Mouse (Mus musculus): ENCODE measurements around the gene Nuak1. TPM values are rescaled to one million over a fixed set of nuclear protein-coding genes. Genes with fewer than 3 reads are reported as not detected.

Nuak1 gene
- polyA plus RNA-seq, 1 experiment from 2014 or later = 5.7 TPM

GRCm38 (mm10) chr10:84457539-84457938, 17.1 kb upstream of the Nuak1 start:
- no peak overlapping the region for H3K4me3 ChIP-seq (ENCODE audit: low read depth, low read length)
- H3K4me1 ChIP-seq (replicated peaks; ENCODE audit: control insufficient read depth, insufficient read depth, low read length) = no peaks in the 10 kb centered on the region
- WGBS = 89% methylated on average over 9 of the region's 9 CpGs
- no peaks in the 10 kb centered on the region for H3K36me3 ChIP-seq (ENCODE audit: control insufficient read depth, insufficient read depth, low read length)
- H3K27ac ChIP-seq (ENCODE audit: low read depth, low read length) = no peak overlapping the region
- no peaks in the 10 kb centered on the region for H3K27me3 ChIP-seq (ENCODE audit: control insufficient read depth, insufficient read depth, low read length)
- no peak for ATAC-seq (ENCODE audit: low FRiP score)
- DNase-seq (ENCODE audit: low spot score) = no peak
- no peak overlapping the region for H3K4me2 ChIP-seq (replicated peaks; ENCODE audit: low read depth, low read length)
- no peak overlapping the region for H3K9ac ChIP-seq (ENCODE audit: low read depth, low read length)
- H3K9me3 ChIP-seq (ENCODE audit: control insufficient read depth, low read length) = no peaks in the 10 kb centered on the region

DNA sequence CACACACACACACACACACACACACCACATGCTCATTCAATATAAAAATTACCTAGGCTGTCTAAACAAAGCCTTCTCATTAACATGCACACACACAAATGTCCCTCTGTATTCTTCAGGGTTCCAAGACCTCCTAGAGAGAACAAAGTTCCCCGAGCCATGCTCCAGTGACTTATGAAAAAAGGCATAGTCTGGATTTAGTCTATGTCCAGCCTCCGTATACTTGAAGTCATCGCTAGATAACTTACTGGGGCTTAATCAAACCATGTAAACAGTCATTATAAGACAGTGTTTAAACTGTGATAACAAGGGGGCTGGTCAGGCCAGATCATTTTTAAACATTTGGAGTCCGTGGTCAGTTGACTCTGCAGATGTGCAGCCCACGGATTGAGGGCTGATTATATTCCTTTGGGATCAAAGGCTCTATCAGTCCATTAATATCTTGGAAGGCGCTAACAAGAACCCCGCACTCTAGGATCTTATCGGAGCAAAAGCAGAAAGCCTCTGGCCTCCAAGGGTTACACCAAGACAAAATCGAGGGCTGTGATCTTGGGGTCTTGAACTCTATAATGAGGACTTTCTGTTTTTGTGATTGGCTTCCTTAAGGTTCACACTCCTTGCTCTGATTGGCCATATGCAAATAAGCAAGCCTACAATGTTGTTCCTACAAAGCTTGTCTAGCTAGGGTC, 16.4 kb upstream of the Nuak1 start:
- Histone ChIP-seq H3K27me3 (ENCODE audit: control insufficient read depth, insufficient read depth, low read length) (no peaks in the 10 kb centered on the region), H3K4me3 (ENCODE audit: low read depth, low read length) (no peak overlapping the region), H3K36me3 (ENCODE audit: control insufficient read depth, insufficient read depth, low read length) (no peaks in the 10 kb centered on the region), H3K4me1 (replicated peaks; ENCODE audit: control insufficient read depth, insufficient read depth, low read length) (no peaks in the 10 kb centered on the region), H3K9me3 (ENCODE audit: control insufficient read depth, low read length) (no peaks in the 10 kb centered on the region), H3K4me2 (replicated peaks; ENCODE audit: low read depth, low read length) (no peak overlapping the region), H3K27ac (ENCODE audit: low read depth, low read length) (no peak overlapping the region), H3K9ac (ENCODE audit: low read depth, low read length) (no peak overlapping the region)
- ATAC-seq (ENCODE audit: low FRiP score) (no peak), DNase-seq (ENCODE audit: low spot score) (no peak)
- 60% methylated on average over 9 of the region's 9 CpGs for WGBS

DNA sequence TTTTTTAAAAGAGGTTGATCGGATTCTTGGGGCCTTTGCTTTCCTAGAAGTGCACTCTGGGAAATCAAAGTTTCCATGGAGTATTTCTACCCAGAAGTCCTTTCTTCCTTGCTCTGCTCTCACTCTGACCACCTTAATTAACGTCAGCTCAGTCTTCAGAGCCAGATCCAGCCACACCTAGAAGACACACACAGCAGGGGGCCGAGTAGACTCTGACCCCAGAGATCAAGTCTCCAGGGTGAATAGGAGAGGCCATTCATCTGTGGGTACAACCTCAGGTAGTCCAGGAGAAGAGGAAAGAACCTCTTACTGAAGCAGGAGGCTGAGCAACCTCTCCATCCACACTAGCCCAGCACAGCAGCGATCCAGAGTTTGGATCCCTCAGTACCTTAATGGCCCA, 11.5 kb upstream of the Nuak1 start:
- no peak overlapping the region for H3K4me3 ChIP-seq (ENCODE audit: low read depth, low read length)
- no peaks in the 10 kb centered on the region for H3K9me3 ChIP-seq (ENCODE audit: control insufficient read depth, low read length)
- 67% methylated on average over 4 of the region's 4 CpGs for WGBS
- DNase-seq (ENCODE audit: low spot score) (no peak), ATAC-seq (ENCODE audit: low FRiP score) (no peak)
- no peaks in the 10 kb centered on the region for H3K27me3 ChIP-seq (ENCODE audit: control insufficient read depth, insufficient read depth, low read length)
- H3K4me2 ChIP-seq (replicated peaks; ENCODE audit: low read depth, low read length) = no peak overlapping the region
- H3K4me1 ChIP-seq (replicated peaks; ENCODE audit: control insufficient read depth, insufficient read depth, low read length) = peaks cover 2% of the 10 kb centered on the region
- H3K9ac ChIP-seq (ENCODE audit: low read depth, low read length) = no peak overlapping the region
- no peak overlapping the region for H3K27ac ChIP-seq (ENCODE audit: low read depth, low read length)
- H3K36me3 ChIP-seq (ENCODE audit: control insufficient read depth, insufficient read depth, low read length) = no peaks in the 10 kb centered on the region

- Histone ChIP-seq H3K9me3 (ENCODE audit: control insufficient read depth, low read length) (no peaks in the 10 kb centered on the region), H3K27ac (ENCODE audit: low read depth, low read length) (no peak overlapping the region), H3K36me3 (ENCODE audit: control insufficient read depth, insufficient read depth, low read length) (no peaks in the 10 kb centered on the region), H3K4me1 (replicated peaks; ENCODE audit: control insufficient read depth, insufficient read depth, low read length) (peaks cover 2% of the 10 kb centered on the region), H3K27me3 (ENCODE audit: control insufficient read depth, insufficient read depth, low read length) (no peaks in the 10 kb centered on the region), H3K9ac (ENCODE audit: low read depth, low read length) (no peak overlapping the region), H3K4me3 (ENCODE audit: low read depth, low read length) (no peak overlapping the region), H3K4me2 (replicated peaks; ENCODE audit: low read depth, low read length) (no peak overlapping the region)
- DNase-seq (ENCODE audit: low spot score) (peak; percentile 94), ATAC-seq (ENCODE audit: low FRiP score) (0 out of 2 replicates have a peak, but pooled peaks have one; percentile 34)
- WGBS = 4% methylated on average over 10 of the region's 10 CpGs
Measured at GRCm38 (mm10) chr10:84450654-84451053, 10.3 kb upstream of the Nuak1 start.

GRCm38 (mm10) chr10:84449733-84450132, 9.3 kb upstream of the Nuak1 start:
- WGBS = 76% methylated on average over 8 of the region's 8 CpGs
- no peaks in the 10 kb centered on the region for H3K9me3 ChIP-seq (ENCODE audit: control insufficient read depth, low read length)
- no peak overlapping the region for H3K27ac ChIP-seq (ENCODE audit: low read depth, low read length)
- no peak overlapping the region for H3K4me3 ChIP-seq (ENCODE audit: low read depth, low read length)
- DNase-seq (ENCODE audit: low spot score) = no peak
- H3K27me3 ChIP-seq (ENCODE audit: control insufficient read depth, insufficient read depth, low read length) = no peaks in the 10 kb centered on the region
- H3K4me2 ChIP-seq (replicated peaks; ENCODE audit: low read depth, low read length) = no peak overlapping the region
- H3K36me3 ChIP-seq (ENCODE audit: control insufficient read depth, insufficient read depth, low read length) = no peaks in the 10 kb centered on the region
- H3K9ac ChIP-seq (ENCODE audit: low read depth, low read length) = no peak overlapping the region
- peaks cover 2% of the 10 kb centered on the region for H3K4me1 ChIP-seq (replicated peaks; ENCODE audit: control insufficient read depth, insufficient read depth, low read length)
- no peak for ATAC-seq (ENCODE audit: low FRiP score)

GRCm38 (mm10) chr10:84447411-84447821, 7.0 kb upstream of the Nuak1 start:
- DNase-seq (ENCODE audit: low spot score) (peak; percentile 60), ATAC-seq (ENCODE audit: low FRiP score) (peak; percentile 72)
- peak overlapping the region; percentile 47 for H3K27ac ChIP-seq (ENCODE audit: low read depth, low read length)
- no peak overlapping the region for H3K4me2 ChIP-seq (replicated peaks; ENCODE audit: low read depth, low read length)
- H3K27me3 ChIP-seq (ENCODE audit: control insufficient read depth, insufficient read depth, low read length) = no peaks in the 10 kb centered on the region
- H3K9ac ChIP-seq (ENCODE audit: low read depth, low read length) = no peak overlapping the region
- WGBS = 15% methylated on average over 8 of the region's 8 CpGs
- no peak overlapping the region for H3K4me3 ChIP-seq (ENCODE audit: low read depth, low read length)
- H3K36me3 ChIP-seq (ENCODE audit: control insufficient read depth, insufficient read depth, low read length) = no peaks in the 10 kb centered on the region
- H3K9me3 ChIP-seq (ENCODE audit: control insufficient read depth, low read length) = no peaks in the 10 kb centered on the region
- peaks cover 2% of the 10 kb centered on the region for H3K4me1 ChIP-seq (replicated peaks; ENCODE audit: control insufficient read depth, insufficient read depth, low read length)

DNA sequence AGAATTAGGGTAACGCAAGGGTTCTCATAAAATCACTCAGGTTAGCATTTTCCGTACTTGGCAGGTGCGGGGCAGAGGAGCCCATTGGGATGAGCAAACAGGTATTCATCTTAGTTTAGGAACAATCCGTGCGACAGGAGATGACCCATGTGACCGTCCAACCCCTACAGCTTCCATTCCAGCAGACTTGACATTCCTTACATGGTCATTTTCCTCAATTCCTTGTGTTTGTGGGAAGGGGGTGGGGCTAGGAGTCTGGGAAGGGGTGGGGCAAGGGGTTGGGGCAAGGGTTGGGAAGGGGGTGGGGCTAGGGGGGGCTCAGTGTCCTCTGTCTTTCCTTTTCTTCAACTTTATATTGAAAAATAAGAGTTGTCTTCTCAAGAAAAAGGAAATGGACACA, 6.3 kb upstream of the Nuak1 start:
- Histone ChIP-seq H3K4me2 (replicated peaks; ENCODE audit: low read depth, low read length) (no peak overlapping the region), H3K9ac (ENCODE audit: low read depth, low read length) (no peak overlapping the region), H3K36me3 (ENCODE audit: control insufficient read depth, insufficient read depth, low read length) (no peaks in the 10 kb centered on the region), H3K4me3 (ENCODE audit: low read depth, low read length) (no peak overlapping the region), H3K9me3 (ENCODE audit: control insufficient read depth, low read length) (no peaks in the 10 kb centered on the region), H3K4me1 (replicated peaks; ENCODE audit: control insufficient read depth, insufficient read depth, low read length) (peaks cover 5% of the 10 kb centered on the region), H3K27me3 (ENCODE audit: control insufficient read depth, insufficient read depth, low read length) (no peaks in the 10 kb centered on the region), H3K27ac (ENCODE audit: low read depth, low read length) (peak overlapping the region; percentile 47; the same call in 1 of the 2 replicates)
- 66% methylated on average over 6 of the region's 6 CpGs for WGBS
- no peak for ATAC-seq (ENCODE audit: low FRiP score)
- DNase-seq (ENCODE audit: low spot score) = no peak

- H3K36me3 ChIP-seq (ENCODE audit: control insufficient read depth, insufficient read depth, low read length) = no peaks in the 10 kb centered on the region
- no peak overlapping the region for H3K4me3 ChIP-seq (ENCODE audit: low read depth, low read length)
- no peak overlapping the region for H3K9ac ChIP-seq (ENCODE audit: low read depth, low read length)
- H3K27me3 ChIP-seq (ENCODE audit: control insufficient read depth, insufficient read depth, low read length) = no peaks in the 10 kb centered on the region
- H3K4me1 ChIP-seq (replicated peaks; ENCODE audit: control insufficient read depth, insufficient read depth, low read length) = peaks cover 5% of the 10 kb centered on the region
- DNase-seq (ENCODE audit: low spot score) (no peak), ATAC-seq (ENCODE audit: low FRiP score) (no peak)
- no peak overlapping the region for H3K27ac ChIP-seq (ENCODE audit: low read depth, low read length)
- H3K9me3 ChIP-seq (ENCODE audit: control insufficient read depth, low read length) = no peaks in the 10 kb centered on the region
- no peak overlapping the region for H3K4me2 ChIP-seq (replicated peaks; ENCODE audit: low read depth, low read length)
- 77% methylated on average over 9 of the region's 9 CpGs for WGBS
Measured at GRCm38 (mm10) chr10:84444396-84444795, 4.0 kb upstream of the Nuak1 start.

DNA sequence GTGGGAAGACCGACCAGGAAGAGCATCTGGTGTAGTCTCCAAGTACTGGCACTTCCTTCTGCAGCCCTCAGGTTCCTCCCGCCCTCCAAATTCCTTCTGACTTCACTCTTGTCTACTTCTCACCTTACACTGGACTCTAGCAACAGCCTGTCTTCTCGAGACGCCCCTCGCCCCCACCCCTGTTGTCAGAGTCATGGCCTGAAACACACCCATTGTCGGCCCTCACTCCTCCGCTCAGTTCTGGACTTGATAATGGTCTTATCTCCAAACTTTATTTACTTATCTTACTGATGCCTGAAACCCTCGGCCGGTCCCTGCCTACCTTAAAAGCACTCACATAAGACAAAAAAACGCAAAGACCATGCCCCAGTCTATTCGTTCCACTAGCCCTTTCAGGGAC, 1.4 kb upstream of the Nuak1 start:
- Histone ChIP-seq H3K36me3 (ENCODE audit: control insufficient read depth, insufficient read depth, low read length) (no peaks in the 10 kb centered on the region), H3K9ac (ENCODE audit: low read depth, low read length) (peak overlapping the region; percentile 100), H3K27ac (ENCODE audit: low read depth, low read length) (peak overlapping the region; percentile 99), H3K4me3 (ENCODE audit: low read depth, low read length) (peak overlapping the region; percentile 83), H3K27me3 (ENCODE audit: control insufficient read depth, insufficient read depth, low read length) (no peaks in the 10 kb centered on the region), H3K9me3 (ENCODE audit: control insufficient read depth, low read length) (no peaks in the 10 kb centered on the region), H3K4me1 (replicated peaks; ENCODE audit: control insufficient read depth, insufficient read depth, low read length) (peaks cover 3% of the 10 kb centered on the region; the same call in 1 of the 2 replicates), H3K4me2 (replicated peaks; ENCODE audit: low read depth, low read length) (peak overlapping the region; percentile 84)
- peak; percentile 47 for DNase-seq (ENCODE audit: low spot score)
- ATAC-seq (ENCODE audit: low FRiP score) = no peak
- WGBS = 8% methylated on average over 11 of the region's 11 CpGs

All from hindbrain, embryonic 11.5 days (tissue).